Mouse (Mus musculus) forebrain, embryonic 16.5 days (tissue): ENCODE results near the gene Gnaq. TPM values are rescaled to one million over a fixed set of nuclear protein-coding genes. Genes with fewer than 3 reads are reported as not detected.

Experiments
- ATAC-seq: fragments of 200-750 bp; cut with Nextera tagmentation; 2 replicates; pipeline ENCODE4 v1.8.0; 2017; ENCODE audit warnings: mild to moderate bottlenecking, moderate library complexity
- H3K27ac ChIP-seq: fragments of 300-500 bp; sonication (generic); 2 replicates; pipeline ENCODE4 v1.5.1; 2014; ENCODE audit warnings: low read length, control low read depth
- H3K27me3 ChIP-seq: fragments of 300-500 bp; sonication (generic); replicated peaks from 2 replicates; pipeline ENCODE4 v1.6.1; 2014; ENCODE audit warnings: low read length; ENCODE audit not compliant: control insufficient read depth, insufficient read depth
- H3K36me3 ChIP-seq: fragments of 300-500 bp; sonication (generic); 2 replicates; pipeline ENCODE4 v1.6.1; 2014; ENCODE audit not compliant: control insufficient read depth, insufficient read depth
- H3K4me1 ChIP-seq: fragments of 300-500 bp; sonication (generic); replicated peaks from 2 replicates; pipeline ENCODE4 v1.6.1; 2014; ENCODE audit warnings: low read length; ENCODE audit not compliant: control insufficient read depth, insufficient read depth
- H3K4me2 ChIP-seq: fragments of 300-500 bp; sonication (generic); 2 replicates; pipeline ENCODE4 v1.6.1; 2014; ENCODE audit warnings: mild to moderate bottlenecking, low read length, control low read depth
- H3K4me3 ChIP-seq: fragments of 300-500 bp; sonication (generic); replicated peaks from 2 replicates; pipeline ENCODE4 v1.5.1; 2014; ENCODE audit warnings: mild to moderate bottlenecking, low read length, control low read depth
- H3K9ac ChIP-seq: fragments of 300-500 bp; sonication (generic); replicated peaks from 2 replicates; pipeline ENCODE4 v1.6.1; 2014; ENCODE audit warnings: low read depth, low read length, control low read depth
- H3K9me3 ChIP-seq: fragments of 300-500 bp; sonication (generic); 2 replicates; pipeline ENCODE4 v1.6.1; 2016; ENCODE audit warnings: low read length; ENCODE audit not compliant: control insufficient read depth
- WGBS: fragments of 180-500 bp; shearing (Covaris S2); extraction: QIAGEN DNeasy Blood & Tissue Kit; methylation state at CpG from one replicate; pipeline ENCODE4 v1.1.7; 2014; 5-methylcytosine and 5-hydroxymethylcytosine counted together
- polyA plus RNA-seq: library from polyadenylated mRNA; unstranded; fragments of >200 nt; fragmentation: Nextera tagmentation; extraction: Ambion mirVana; gene quantifications from 2 replicates; pipeline ENCODE4 v1.2.1, GENCODE M21; 2015

Gene Gnaq
- polyA plus RNA-seq, 1 experiment from 2014 or later, result 122 TPM

DNA sequence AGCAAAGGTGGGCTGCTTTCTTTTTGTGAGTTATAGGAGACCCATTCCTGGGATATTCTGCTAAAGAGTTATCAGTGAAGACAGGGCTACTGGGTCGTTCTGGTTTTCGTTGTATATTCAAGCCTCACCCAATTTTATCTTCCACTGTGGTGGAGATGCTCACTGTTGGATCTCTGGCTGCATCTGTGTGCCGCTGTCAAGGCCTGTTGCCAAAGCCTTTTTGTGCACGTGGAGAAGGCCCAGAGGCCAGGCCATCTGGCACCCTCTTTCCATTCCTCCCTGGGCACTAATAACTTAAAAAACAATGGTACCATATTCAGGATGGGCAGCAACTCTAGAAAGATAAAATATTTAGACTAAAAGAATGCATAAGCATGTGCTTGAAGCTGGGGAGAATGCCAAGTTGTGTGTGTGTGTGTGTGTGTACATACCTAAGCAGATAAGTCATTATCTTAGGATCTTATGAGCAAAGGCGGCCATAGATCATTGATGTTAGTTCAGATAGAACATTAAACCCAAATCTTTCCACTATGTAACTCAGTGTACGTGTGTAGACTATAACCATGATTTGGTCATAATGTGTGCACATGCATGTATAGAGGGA, 257.7 kb downstream of the Gnaq start:
- WGBS, result 83% methylated on average over 6 of the region's 6 CpGs
- H3K4me1 ChIP-seq, result peaks cover 13% of the 10 kb centered on the region
- no peaks in the 10 kb centered on the region for H3K27me3 ChIP-seq
- ATAC-seq, result no peak
- H3K9me3 ChIP-seq, result no peaks in the 10 kb centered on the region
- 0 out of 2 replicates have a peak, but pooled peaks cover 2% of the 10 kb centered on the region for H3K36me3 ChIP-seq
- H3K4me3 ChIP-seq, result no peak overlapping the region
- H3K9ac ChIP-seq, result no peak overlapping the region
- no peak overlapping the region for H3K27ac ChIP-seq
- no peak overlapping the region for H3K4me2 ChIP-seq

- Histone ChIP-seq H3K27me3 (no peaks in the 10 kb centered on the region), H3K36me3 (no peaks in the 10 kb centered on the region), H3K9ac (no peak overlapping the region), H3K9me3 (no peaks in the 10 kb centered on the region), H3K4me2 (no peak overlapping the region), H3K27ac (no peak overlapping the region), H3K4me1 (no peaks in the 10 kb centered on the region), H3K4me3 (no peak overlapping the region)
- WGBS, result 92% methylated on average over 5 of the region's 5 CpGs
- no peak for ATAC-seq
These were observed 261.8 kb downstream of the Gnaq start for GRCm38 (mm10) chr19:16394381-16394780.

- Histone ChIP-seq H3K27me3 (no peaks in the 10 kb centered on the region), H3K27ac (no peak overlapping the region), H3K9ac (no peak overlapping the region), H3K36me3 (no peaks in the 10 kb centered on the region), H3K4me3 (no peak overlapping the region), H3K9me3 (no peaks in the 10 kb centered on the region), H3K4me2 (no peak overlapping the region), H3K4me1 (no peaks in the 10 kb centered on the region)
- ATAC-seq, result no peak
- 90% methylated on average over 6 of the region's 6 CpGs for WGBS
These were observed 270.5 kb downstream of the Gnaq start for GRCm38 (mm10) chr19:16403101-16403500.

- H3K27me3 ChIP-seq, result no peaks in the 10 kb centered on the region
- H3K9me3 ChIP-seq, result no peaks in the 10 kb centered on the region
- no peak overlapping the region for H3K27ac ChIP-seq
- H3K9ac ChIP-seq, result no peak overlapping the region
- H3K36me3 ChIP-seq, result no peaks in the 10 kb centered on the region
- H3K4me1 ChIP-seq, result no peaks in the 10 kb centered on the region
- no peak overlapping the region for H3K4me3 ChIP-seq
- H3K4me2 ChIP-seq, result no peak overlapping the region
- WGBS, result 79% methylated on average over 1 of the region's 1 CpGs
- no peak for ATAC-seq
These were observed 275.1 kb downstream of the Gnaq start for GRCm38 (mm10) chr19:16407727-16408126.

GRCm38 (mm10) chr19:16411302-16411701, 278.7 kb downstream of the Gnaq start:
- Histone ChIP-seq H3K27me3 (no peaks in the 10 kb centered on the region), H3K27ac (no peak overlapping the region), H3K36me3 (no peaks in the 10 kb centered on the region), H3K9ac (no peak overlapping the region), H3K9me3 (no peaks in the 10 kb centered on the region), H3K4me1 (no peaks in the 10 kb centered on the region), H3K4me2 (no peak overlapping the region), H3K4me3 (no peak overlapping the region)
- no peak for ATAC-seq

GRCm38 (mm10) chr19:16418086-16418663, 285.5 kb downstream of the Gnaq start:
- Histone ChIP-seq H3K27ac (no peak overlapping the region), H3K9ac (no peak overlapping the region), H3K36me3 (no peaks in the 10 kb centered on the region), H3K9me3 (no peaks in the 10 kb centered on the region), H3K4me3 (no peak overlapping the region), H3K4me2 (no peak overlapping the region), H3K4me1 (no peaks in the 10 kb centered on the region), H3K27me3 (no peaks in the 10 kb centered on the region)
- WGBS, result 97% methylated on average over 5 of the region's 5 CpGs
- no peak for ATAC-seq

DNA sequence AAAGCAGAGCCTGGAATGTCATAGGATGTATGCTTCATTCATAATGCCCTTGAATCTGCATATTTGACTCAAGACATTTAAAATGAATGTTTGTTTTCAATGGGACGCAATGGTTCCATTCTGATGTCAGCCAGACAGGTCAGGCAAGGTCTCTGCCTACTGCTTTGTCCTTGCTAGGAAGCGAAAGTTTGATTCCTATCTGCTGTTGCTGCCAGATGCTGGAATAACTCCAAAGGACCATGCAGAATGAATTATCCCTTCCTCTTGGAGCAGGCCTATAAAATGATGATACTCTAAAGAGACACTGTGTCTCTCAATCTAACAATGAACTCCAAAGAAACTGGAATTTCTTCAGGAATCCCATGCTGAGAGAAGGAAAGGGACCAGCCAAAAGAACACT, 293.0 kb downstream of the Gnaq start:
- no peak overlapping the region for H3K27ac ChIP-seq
- H3K9ac ChIP-seq, result no peak overlapping the region
- no peaks in the 10 kb centered on the region for H3K27me3 ChIP-seq
- no peaks in the 10 kb centered on the region; the same call in 1 of the 2 replicates for H3K36me3 ChIP-seq
- no peaks in the 10 kb centered on the region for H3K4me1 ChIP-seq
- peaks cover 5% of the 10 kb centered on the region for H3K9me3 ChIP-seq
- WGBS, result 86% methylated on average over 2 of the region's 2 CpGs
- H3K4me3 ChIP-seq, result no peak overlapping the region
- no peak for ATAC-seq
- H3K4me2 ChIP-seq, result no peak overlapping the region

- Histone ChIP-seq H3K9ac (no peak overlapping the region), H3K4me1 (peaks cover 15% of the 10 kb centered on the region), H3K27ac (no peak overlapping the region), H3K4me2 (no peak overlapping the region), H3K27me3 (peaks cover 11% of the 10 kb centered on the region), H3K4me3 (no peak overlapping the region), H3K36me3 (no peaks in the 10 kb centered on the region; the same call in 1 of the 2 replicates), H3K9me3 (peaks cover 5% of the 10 kb centered on the region)
- no peak for ATAC-seq
- WGBS, result 75% methylated on average over 8 of the region's 8 CpGs
These were observed 298.7 kb downstream of the Gnaq start for GRCm38 (mm10) chr19:16431368-16431767.

DNA sequence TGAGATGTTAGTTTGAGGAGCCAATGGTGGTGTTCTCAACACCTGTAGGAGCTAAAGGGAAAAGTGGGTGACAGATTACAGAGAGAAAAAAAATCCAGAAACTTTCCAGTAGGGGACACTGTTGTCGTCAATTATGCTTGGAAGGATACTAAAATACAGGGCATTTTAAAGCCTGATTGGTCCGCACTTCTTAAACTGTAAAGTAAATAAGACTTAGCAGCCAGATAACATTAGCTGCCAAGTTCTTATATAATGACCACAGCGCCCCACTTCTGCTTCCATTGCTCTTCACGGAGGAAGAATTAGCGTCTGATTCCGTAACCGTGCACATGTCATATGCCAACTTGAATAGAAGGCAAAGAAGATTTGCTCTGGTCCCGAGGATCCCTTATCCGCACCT, 302.2 kb downstream of the Gnaq start:
- 13% methylated on average over 9 of the region's 9 CpGs for WGBS
- Histone ChIP-seq H3K36me3 (no peaks in the 10 kb centered on the region), H3K4me2 (peak overlapping the region; percentile 77), H3K27me3 (peaks cover 13% of the 10 kb centered on the region), H3K9me3 (no peaks in the 10 kb centered on the region), H3K9ac (no peak overlapping the region), H3K27ac (no peak overlapping the region), H3K4me1 (peaks cover 22% of the 10 kb centered on the region), H3K4me3 (no peak overlapping the region)
- no peak for ATAC-seq
